Mouse (Mus musculus): ENCODE measurements around the gene Ankrd13b.

The Ankrd13b gene

DNA sequence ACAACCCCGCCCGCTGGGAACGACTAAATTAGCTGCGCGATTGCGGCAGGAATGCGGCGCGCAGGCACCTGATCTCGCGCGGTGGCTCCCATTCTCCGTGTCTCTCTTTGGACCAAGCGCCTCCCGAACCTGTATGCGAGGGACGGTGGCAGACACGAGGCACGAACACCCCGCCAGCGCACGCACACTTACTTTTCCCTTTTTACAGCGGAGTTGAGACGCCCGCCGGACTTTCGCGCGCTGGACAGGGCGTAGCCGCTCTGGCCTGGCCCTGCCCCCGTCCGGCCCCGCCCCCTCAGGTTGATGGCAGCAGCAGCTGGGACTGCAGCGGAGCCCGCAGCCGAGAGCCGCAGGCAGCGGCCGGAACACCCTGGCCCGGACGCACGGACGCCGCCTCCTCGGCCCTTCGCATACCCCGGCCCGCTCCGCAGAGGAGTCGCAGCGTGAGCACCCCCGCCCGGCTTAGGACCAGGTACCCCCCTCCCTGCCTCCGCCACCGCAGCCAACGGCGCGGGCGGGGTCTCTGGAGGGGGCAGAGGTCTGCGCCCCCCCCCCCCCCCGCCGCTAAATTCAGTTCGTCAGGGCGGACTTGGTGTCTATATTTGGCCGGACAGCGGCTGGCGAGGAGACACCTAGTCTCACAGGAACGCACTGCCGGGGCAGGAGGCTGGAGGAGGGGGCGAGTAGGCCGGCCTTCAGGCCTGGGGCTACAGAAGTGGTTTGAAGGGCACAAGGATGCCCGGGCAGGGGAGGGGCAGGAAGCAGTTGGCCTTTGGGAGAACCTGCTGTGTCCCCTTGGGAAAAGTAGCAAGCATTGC is 27.0 kb downstream of the Ankrd13b start, which contains the start of gene Coro6:
Gene Coro6 (plus strand): TSS at position 129 of the 818 bp plus-strand sequence.
- peak; percentile 73 for DNase-seq (ENCODE audit: low read depth, low spot score)

DNA sequence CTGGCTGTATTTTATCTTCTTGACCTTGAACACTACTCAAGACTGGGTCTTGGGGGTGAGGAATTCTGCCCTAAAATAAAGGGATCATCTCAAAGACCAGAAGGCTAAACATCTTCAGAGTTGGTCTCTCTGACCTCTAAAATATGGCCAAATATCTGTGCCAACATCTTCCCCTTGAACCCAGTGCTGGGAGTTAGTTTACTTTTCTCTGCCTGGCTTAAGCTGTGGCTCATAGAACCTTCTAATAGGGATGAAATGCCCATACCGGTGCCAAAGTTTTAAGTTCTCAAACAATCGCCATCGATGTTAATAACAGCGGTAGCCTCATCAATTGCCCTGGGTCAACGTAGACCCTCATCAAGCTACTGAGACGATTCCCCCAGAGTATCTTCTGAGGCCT is 27.6 kb downstream of the Ankrd13b start:
- DNase-seq (ENCODE audit: low read depth, low spot score), result no peak

DNA sequence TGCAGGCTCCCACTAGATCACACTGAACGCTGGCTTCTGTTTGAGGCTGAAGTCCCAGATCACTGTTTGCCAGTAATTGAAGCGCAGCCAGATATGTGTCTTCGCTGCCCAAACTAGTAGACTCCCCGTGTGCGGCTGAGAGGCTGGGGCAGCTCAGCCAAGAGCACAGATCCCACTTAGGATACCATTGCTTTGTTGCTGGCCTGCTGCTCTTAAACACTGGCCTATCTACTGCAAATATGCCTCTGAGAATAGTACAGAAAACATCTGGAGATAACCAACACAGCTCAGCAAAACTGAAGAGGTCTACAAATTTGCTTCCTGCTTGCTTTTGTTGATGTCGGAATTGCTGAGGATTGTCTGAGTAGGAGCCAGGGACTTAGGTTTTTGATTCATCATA is 32.6 kb downstream of the Ankrd13b start:
- no peak for DNase-seq (ENCODE audit: low read depth, low spot score)

DNA sequence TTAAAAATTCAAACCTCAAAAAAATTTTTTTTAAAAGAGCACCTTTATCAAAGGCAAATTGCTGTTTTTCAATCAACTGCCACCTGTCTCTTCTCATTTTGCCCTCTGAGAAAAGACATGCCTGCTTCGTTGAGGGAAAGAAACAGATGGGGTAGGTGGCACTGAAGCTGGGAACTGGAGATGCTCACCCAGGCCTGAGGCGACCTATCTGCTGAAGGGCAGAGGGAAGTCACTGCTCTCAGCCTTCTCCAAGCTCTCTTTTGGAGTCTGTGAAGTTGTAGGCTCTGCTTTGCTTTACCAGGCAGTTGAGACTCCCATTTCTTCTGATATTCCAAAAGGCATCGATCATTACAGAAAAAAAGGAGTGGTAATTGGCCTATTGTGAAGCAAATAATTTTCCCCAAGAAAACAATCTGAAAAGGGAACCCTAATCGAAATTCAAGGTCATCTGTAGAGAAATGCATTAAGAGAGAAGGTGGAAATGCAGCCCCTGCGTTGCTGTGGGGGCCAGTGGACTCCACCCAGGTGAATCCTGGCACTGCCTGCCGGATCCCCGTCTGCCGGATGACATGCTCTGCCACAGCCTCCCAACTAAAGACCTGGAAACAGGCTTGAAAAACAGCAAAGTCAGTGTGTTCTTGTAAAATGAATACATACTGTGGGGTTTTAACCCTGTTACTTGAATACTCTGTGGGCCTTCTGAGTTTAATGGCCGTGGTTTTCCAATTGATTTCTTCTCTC is 33.5 kb downstream of the Ankrd13b start:
- peak; percentile 71 for DNase-seq (ENCODE audit: low read depth, low spot score)

DNA sequence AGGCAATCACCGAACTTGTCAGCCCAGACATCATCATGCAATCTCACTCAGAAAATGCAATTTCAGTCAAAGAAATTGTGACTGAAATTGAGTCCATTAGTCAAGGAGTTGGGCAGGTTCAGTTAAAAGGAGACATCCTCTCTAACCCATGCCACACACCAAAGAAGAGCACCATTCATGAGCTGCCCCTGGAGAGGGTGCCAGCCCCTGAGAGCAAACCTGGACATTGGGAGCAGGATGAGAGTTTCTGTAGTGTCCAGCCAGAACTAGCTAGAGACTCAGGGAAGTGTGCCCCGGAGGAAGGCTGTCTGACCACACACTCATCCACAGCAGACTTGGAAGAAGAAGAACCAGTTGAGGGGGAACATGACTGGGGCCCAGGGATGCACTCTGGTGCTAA is 36.1 kb downstream of the Ankrd13b start:
- DNase-seq (ENCODE audit: low read depth, low spot score), result no peak

DNA sequence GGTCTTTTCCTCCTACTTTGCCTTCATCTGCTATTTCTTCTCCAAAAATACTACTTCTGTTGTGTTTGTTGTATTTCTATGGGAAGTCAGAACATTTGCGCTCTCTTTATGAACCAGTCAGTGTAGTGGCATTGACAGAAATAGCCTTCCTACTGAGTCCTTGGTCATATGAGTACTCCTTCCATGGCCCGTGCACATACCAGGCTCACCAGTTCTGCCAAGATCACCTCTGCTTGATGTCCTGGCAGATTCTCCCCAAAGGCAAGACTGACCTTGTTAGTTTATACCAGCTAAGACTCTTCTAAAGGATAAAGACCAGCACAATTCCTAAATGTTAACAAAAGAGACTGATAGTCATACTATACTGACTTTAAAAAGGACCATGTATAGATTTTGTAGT is 37.8 kb downstream of the Ankrd13b start:
- no peak for DNase-seq (ENCODE audit: low read depth, low spot score)

DNA sequence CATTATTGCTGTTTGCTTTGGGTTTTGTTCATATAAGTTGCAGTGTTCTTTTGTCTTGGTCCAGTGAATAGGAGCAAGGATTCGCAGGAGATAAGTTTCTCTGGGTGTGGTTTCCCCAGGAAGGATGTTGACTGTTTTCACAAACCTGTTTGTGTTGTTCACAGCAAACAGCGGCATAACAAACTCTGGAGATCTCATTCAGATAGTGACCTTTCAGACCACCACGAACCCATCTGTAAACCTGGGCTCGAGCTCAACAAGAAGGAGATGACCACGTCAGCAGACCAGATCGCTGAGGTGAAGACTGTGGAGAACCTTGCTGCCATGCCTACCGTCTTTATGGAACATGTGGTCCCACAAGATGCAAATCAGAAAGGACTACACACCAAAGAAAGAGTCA is 40.3 kb downstream of the Ankrd13b start:
- DNase-seq (ENCODE audit: low read depth, low spot score), result no peak

DNA sequence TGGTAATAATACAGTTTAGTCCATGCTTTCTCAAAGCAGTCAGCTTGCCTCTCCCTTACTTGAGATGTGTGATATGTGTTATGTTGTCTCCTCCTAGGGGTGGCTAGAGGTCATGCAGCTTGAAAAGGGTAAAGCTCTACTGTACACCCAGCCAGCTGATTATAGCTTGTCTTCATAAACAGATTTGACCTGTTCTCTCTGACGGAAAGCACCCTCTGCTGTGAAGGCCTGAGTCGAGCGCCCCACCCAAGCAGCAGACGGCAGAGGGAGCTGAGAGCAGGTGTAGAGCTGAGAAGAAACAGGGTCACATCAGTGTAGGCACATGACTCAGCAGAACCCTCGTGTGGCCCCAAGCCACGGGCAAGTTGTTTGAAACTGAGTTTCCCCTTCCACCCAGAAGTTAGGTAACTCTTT is 42.8 kb downstream of the Ankrd13b start:
- DNase-seq (ENCODE audit: low read depth, low spot score), result peak; percentile 82

DNA sequence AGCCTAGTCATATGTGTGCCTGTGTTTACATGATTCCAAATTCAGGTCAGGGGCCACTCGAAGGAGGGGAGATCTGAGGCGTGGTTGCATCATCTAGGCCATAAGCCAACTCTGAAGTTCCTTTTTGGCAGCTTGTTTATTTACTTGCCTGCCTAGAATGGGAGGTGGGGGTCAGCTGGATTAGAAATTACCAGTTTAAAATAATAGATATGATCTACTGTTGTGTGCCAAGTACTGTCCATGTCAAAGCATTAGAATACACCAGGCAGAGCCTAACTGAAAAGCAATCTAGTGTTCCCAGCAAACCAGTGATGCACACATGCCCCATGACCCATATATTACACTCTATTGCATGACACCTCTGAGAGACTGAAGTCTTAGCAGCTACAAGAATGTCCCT is 44.5 kb downstream of the Ankrd13b start:
- no peak for DNase-seq (ENCODE audit: low read depth, low spot score)

DNA sequence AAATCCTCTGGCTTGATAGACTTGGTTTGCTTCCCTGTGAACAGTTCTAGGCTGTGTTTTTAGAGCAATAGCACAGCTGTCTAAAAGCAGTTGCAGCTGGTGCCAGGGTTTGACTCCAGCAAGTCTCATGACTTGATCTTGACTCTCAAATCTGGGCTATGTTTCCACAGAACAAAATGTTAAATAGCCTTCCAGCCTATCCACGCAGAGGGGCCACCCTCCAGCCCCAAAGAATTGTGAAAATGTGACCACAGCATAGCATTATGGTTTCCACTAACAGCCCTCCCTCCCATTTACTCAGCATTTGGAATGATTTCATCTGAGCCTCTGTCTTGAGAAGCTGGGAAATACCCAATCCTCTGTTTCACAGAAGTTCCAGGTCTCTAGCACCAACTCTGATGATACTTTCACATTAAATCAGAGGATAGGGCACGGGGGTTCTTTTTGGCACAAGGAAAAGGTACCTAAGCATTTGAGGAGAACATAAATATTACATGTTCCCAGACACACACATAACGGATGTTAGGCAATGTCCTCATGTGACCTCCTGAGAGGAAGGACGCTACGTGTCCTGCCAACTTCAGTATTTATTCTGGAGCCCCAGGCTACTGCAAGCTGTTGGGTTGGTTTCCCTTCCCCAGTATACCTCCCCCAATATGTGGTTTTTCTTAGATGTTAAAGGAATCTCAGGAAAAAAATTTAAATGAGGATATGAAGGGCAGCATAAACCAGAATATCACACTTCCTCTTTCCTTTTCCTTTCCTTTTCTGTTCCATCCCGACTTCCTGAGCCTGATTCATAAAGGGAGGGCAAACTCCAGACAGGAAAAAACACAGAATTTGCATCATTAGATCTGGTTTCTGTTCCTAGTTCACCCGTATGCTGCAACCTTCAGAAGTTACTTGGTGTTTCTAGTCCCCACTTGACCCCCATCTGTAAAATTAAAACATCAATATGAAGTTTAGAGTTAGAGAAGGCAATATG is 47.0 kb downstream of the Ankrd13b start:
- DNase-seq (ENCODE audit: low read depth, low spot score), result no peak

DNA sequence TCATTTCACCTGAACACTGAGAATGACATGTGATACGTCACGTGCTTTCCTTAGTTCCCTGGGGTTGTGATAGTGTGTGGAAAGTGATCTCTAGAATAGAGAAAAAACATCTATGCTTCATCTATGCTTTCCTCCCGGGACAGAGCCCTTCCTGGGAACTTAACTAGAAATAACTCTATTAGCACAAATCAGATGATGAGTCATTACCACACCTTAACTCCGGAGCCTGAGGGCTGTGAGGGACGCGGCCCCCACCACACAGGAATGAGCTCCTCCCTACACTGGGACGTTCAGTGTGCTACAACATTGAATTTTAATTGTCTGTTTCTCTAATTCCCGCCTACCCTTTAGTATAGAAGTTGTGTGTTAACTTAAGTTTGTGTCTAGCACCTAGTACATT is 48.5 kb downstream of the Ankrd13b start:
- no peak for DNase-seq (ENCODE audit: low read depth, low spot score)

DNA sequence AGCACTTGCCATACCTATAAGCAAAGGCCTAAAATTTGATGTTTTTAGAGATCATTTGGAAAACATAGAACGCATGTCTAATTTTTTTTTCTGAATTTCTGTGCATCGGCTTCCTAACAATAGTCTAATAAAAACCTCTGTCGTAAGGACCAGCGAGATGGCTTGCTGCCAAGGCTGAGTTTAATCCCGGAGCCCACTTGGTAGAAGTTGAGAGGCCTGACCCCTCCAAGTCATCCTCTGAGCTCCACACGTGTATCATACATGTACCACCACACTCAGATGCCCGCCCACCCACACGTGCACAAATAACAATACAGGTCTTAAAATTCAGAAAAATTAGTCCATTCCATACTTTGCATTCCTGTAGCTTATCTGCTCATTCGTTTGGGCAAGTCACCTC is 49.4 kb downstream of the Ankrd13b start:
- no peak for DNase-seq (ENCODE audit: low read depth, low spot score)

DNA sequence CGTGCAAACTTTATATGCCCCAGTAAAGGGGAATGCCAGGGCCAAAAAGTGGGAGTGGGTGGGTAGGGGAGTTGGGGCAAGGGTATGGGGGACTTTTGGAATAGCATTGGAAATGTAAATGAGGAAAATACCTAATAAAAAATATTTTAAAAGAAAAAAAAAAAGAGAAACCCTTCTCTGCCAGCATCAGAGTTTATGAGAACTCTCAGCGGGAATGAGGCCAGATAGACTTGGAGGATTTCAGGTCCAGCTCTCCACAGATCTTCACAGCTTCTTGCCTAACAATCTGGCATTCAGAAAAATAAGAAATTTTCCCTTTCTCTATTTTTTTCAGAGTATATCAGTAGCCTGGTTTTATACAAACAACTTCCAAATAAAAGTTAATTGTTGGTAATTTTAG is 52.5 kb downstream of the Ankrd13b start:
- no peak for DNase-seq (ENCODE audit: low read depth, low spot score)

DNA sequence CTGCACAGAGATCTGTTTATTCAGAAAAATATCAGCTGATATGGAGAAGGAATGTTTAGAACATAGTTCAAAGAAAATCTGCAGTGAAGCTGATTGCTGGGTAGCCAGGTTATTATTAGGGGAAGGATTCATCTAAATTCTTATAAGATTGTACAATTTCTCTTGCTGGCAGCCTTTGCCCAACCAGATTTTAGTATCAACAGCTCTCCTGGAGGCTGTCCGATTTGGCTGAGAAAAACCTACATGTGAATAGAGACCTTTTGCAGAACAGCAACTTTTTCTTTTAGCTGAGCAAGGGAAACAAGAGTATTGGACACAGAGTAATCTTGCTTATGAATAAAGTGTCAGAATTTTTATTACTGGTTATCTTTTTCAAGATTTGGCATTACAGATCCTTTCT is 61.0 kb downstream of the Ankrd13b start:
- no peak for DNase-seq (ENCODE audit: low read depth, low spot score)

DNA sequence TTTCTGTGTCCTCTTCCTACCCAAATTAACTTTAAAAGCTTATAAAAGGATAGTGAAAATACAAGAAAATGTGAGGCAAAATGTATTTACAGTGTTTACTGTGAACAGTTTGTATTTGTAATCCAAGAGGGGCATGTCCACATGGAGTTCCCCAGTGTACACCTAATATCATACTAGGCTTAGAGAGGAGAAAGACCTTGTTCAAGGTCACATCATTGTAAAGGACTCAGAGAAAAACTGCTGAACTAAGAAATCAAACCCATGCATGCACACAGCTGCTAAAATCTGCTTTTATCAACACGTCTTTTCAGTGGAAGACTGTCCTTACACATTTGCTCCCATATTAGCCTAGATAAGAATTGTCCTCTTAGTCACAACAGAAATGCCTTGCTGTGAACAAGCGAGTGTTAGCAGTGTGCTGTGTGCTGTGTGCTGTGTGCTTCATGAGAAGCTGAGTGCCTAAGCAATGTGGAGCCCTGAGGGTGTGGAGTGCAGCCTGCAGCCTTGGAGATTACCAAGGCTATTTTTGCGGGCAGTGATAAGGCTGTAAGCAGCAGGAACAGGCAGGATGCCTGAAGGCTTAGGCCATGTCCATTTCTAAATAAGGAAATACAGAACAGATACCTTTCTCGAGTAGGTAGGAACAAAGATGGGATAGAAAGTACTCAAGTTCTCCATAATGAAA is 66.2 kb downstream of the Ankrd13b start:
- no peak for DNase-seq (ENCODE audit: low read depth, low spot score)

Data from ZHBTc4 (cell line).